Mouse (Mus musculus) testis, adult 10 weeks (tissue): ENCODE results near the gene Olfr934. TPM values are rescaled to one million over a fixed set of nuclear protein-coding genes. Genes with fewer than 3 reads are reported as not detected.

Experiments
- polyA plus RNA-seq: library from polyadenylated mRNA; stranded (reverse); fragments of 350-450 nt; fragmentation: Illumina TruSeq; extraction: RNeasy Lipid Tissue Mini Kit (QIAGEN cat#74804); gene quantifications from one replicate; pipeline ENCODE4 v1.2.3, GENCODE M21; 2014; ENCODE audit warnings: low read depth, low replicate concordance

Gene Olfr934
- polyA plus RNA-seq: not detected

GRCm38 (mm10) chr9:38988215-38988614, at the start of gene Olfr934:
Gene Olfr934 (minus strand): TSS chr9:38988315.

GRCm38 (mm10) chr9:39023277-39023676, 35.2 kb upstream of the Olfr934 start, which contains the start of gene Olfr146:
Gene Olfr146 (minus strand): TSS chr9:39023377.

GRCm38 (mm10) chr9:38999583-38999982, 11.5 kb upstream of the Olfr934 start, which contains the start of gene Olfr935:
Gene Olfr935 (minus strand): TSS chr9:38999683.

GRCm38 (mm10) chr9:38972013-38972412, 16.1 kb downstream of the Olfr934 start, which contains the start of gene Olfr933:
Gene Olfr933 (plus strand): TSS chr9:38972313.

Other genes with a start within 250 kb of the Olfr934 start
- 0.22 TPM for gene Olfr920, start 236.0 kb downstream of the Olfr934 start, polyA plus RNA-seq
- gene Olfr921, start 215.2 kb downstream of the Olfr934 start, polyA plus RNA-seq: not detected
- not detected for gene Olfr922, start 173.7 kb downstream of the Olfr934 start, polyA plus RNA-seq
- not detected for gene Olfr923, start 161.8 kb downstream of the Olfr934 start, polyA plus RNA-seq
- gene Olfr924, start 143.9 kb downstream of the Olfr934 start, polyA plus RNA-seq: not detected
- gene Olfr26, start 133.3 kb downstream of the Olfr934 start, polyA plus RNA-seq: not detected
- gene Olfr926, start 111.2 kb downstream of the Olfr934 start, polyA plus RNA-seq: not detected
- not detected for gene Olfr930, start 58.5 kb downstream of the Olfr934 start, polyA plus RNA-seq
- not detected for gene Olfr933, start 16.0 kb downstream of the Olfr934 start, polyA plus RNA-seq
- not detected for gene Olfr935, start 11.4 kb upstream of the Olfr934 start, polyA plus RNA-seq
- not detected for gene Olfr146, start 35.1 kb upstream of the Olfr934 start, polyA plus RNA-seq
- gene Olfr937, start 76.6 kb upstream of the Olfr934 start, polyA plus RNA-seq: not detected
- gene Olfr938, start 90.6 kb upstream of the Olfr934 start, polyA plus RNA-seq: not detected
- 1.5 TPM for gene Olfr27, start 139.8 kb upstream of the Olfr934 start, polyA plus RNA-seq
- gene Olfr943, start 178.0 kb upstream of the Olfr934 start, polyA plus RNA-seq: not detected
- not detected for gene Olfr944, start 213.6 kb upstream of the Olfr934 start, polyA plus RNA-seq